Mouse (Mus musculus): ENCODE measurements around the gene Irx4.

- TF ChIP-seq CTCF (IDR thresholded peaks at IDR 0.05; ENCODE audit: control insufficient read depth, insufficient read depth, low read length) (no peak), POLR2A (IDR thresholded peaks at IDR 0.05; ENCODE audit: borderline replicate concordance, control insufficient read depth, low read depth, low read length) (no peak)
Measured at GRCm38 (mm10) chr13:73279196-73279595, 18.9 kb downstream of the Irx4 start.

Measured in bone marrow, adult 2 months (tissue).